Mouse (Mus musculus): ENCODE results near the gene Elk3. TPM values are rescaled to one million over a fixed set of nuclear protein-coding genes. Genes with fewer than 3 reads are reported as not detected.

Gene Elk3
- total RNA-seq, 4 experiments from 2014 or later, result 7.4 to 12.3 (median 9.6) TPM

- DNase-seq (ENCODE audit: low spot score in 2 of 2), result no peak
Observed at GRCm38 (mm10) chr10:93244209-93244705, 66.7 kb downstream of the Elk3 start.

- no peak for DNase-seq (ENCODE audit: low spot score in 2 of 2)
Observed at GRCm38 (mm10) chr10:93242861-93243260, 68.1 kb downstream of the Elk3 start.

GRCm38 (mm10) chr10:93242208-93242607 lies 68.7 kb downstream of the Elk3 start:
- DNase-seq (ENCODE audit: low spot score in 2 of 2), result no peak

GRCm38 (mm10) chr10:93239201-93239806 lies 71.6 kb downstream of the Elk3 start:
- no peak for DNase-seq (ENCODE audit: low spot score in 2 of 2)

- DNase-seq (ENCODE audit: low spot score in 2 of 2), result no peak
Observed at GRCm38 (mm10) chr10:93234692-93235091, 76.2 kb downstream of the Elk3 start.

- DNase-seq (ENCODE audit: low spot score in 2 of 2), result no peak
Observed at GRCm38 (mm10) chr10:93233665-93234194, 77.2 kb downstream of the Elk3 start.

- no peak for DNase-seq (ENCODE audit: low spot score in 2 of 2)
Observed at GRCm38 (mm10) chr10:93231893-93232292, 79.0 kb downstream of the Elk3 start.

GRCm38 (mm10) chr10:93231490-93231889 lies 79.4 kb downstream of the Elk3 start:
- DNase-seq (ENCODE audit: low spot score in 2 of 2), result no peak

- no peak for DNase-seq (ENCODE audit: low spot score in 2 of 2)
Observed at GRCm38 (mm10) chr10:93228401-93229007, 82.4 kb downstream of the Elk3 start.

GRCm38 (mm10) chr10:93227921-93228320 lies 83.0 kb downstream of the Elk3 start:
- no peak for DNase-seq (ENCODE audit: low spot score in 2 of 2)

GRCm38 (mm10) chr10:93225751-93226150 lies 85.2 kb downstream of the Elk3 start:
- no peak for DNase-seq (ENCODE audit: low spot score in 2 of 2)

GRCm38 (mm10) chr10:93215051-93215763 lies 95.7 kb downstream of the Elk3 start:
- DNase-seq (ENCODE audit: low spot score in 2 of 2), result no peak

- no peak for DNase-seq (ENCODE audit: low spot score in 2 of 2)
Observed at GRCm38 (mm10) chr10:93214251-93214650, 96.7 kb downstream of the Elk3 start.

- no peak for DNase-seq (ENCODE audit: low spot score in 2 of 2)
Observed at GRCm38 (mm10) chr10:93213339-93213738, 97.6 kb downstream of the Elk3 start.

GRCm38 (mm10) chr10:93212699-93213098 lies 98.2 kb downstream of the Elk3 start:
- no peak for DNase-seq (ENCODE audit: low spot score in 2 of 2)

- DNase-seq (ENCODE audit: low spot score in 2 of 2), result no peak
Observed at GRCm38 (mm10) chr10:93207176-93207575, 103.8 kb downstream of the Elk3 start.

- DNase-seq (ENCODE audit: low spot score in 2 of 2), result no peak
Observed at GRCm38 (mm10) chr10:93205287-93205956, 105.5 kb downstream of the Elk3 start.

- DNase-seq (ENCODE audit: low spot score in 2 of 2), result no peak
Observed at GRCm38 (mm10) chr10:93201846-93202458, 109.0 kb downstream of the Elk3 start.

- DNase-seq (ENCODE audit: low spot score in 2 of 2), result no peak
Observed at GRCm38 (mm10) chr10:93198958-93199357, 112.0 kb downstream of the Elk3 start.

Data from left cerebral cortex, adult 8-10 months (tissue).